13 mouse cellular contexts compared by ENCODE assay signal in the genomic region with DNA sequence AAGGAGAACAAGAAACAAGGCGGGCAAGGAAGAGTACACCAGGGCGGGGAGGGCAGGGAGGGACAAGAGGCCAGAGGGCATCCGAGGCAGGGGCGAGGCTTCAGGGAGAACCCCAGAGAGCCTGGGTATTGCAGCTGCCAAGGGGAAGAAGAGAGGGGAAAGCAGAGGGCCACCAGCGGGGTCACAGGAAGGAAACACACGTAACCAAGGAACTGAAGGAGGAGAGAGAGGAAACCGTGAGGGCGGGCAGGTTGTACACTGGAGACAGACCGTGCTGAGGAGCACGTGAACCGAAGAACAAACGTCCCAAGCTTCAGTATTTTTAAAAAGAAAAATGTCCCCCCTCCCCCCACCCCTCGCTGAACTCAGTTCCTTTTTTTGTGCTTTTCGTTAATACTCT. TPM values are rescaled to one million over a fixed set of nuclear protein-coding genes. Genes with fewer than 3 reads are reported as not detected.
DNase-seq lines count a peak whose midpoint lies in the region; ATAC-seq and TF ChIP-seq lines count a peak whose summit lies in the region.
"Had no signal": no experiment of that assay in that cellular context is flagged by ENCODE, and none has a peak within 500 bp of the region (broad histone marks: within the 10 kb centered on the region; RNA-seq: fewer than 3 reads in every experiment).

No protein-coding gene starts in this region.

- H3K4me3 ChIP-seq in bone marrow macrophage, adult 2 months (ENCODE audit: insufficient read depth, low read length) = peak overlapping the region; percentile 21
- H3K4me3 ChIP-seq in forebrain, postnatal 0 days (ENCODE audit: low read depth, low read length) = no peak overlapping the region
- H3K4me3 ChIP-seq: hindbrain, embryonic 15.5 days; neural tube, embryonic 12.5 days had no signal

- DNase-seq in spleen, adult 18-20 months = peak; percentile 53 to 62
- DNase-seq in spleen, adult 12 weeks (ENCODE audit: low spot score) = no peak
- no peak for DNase-seq in yolk sac, embryonic 10.5 days (ENCODE audit: low spot score)
- DNase-seq in c-Kit-positive CD71-positive TER-119-positive erythroid progenitor cells, embryonic 14.5 days (ENCODE audit: low spot score) = no peak
- no peak for DNase-seq in forebrain, postnatal 0 days
- DNase-seq: adrenal gland, postnatal 36 days; cerebellum, postnatal 10 days; kidney, postnatal 14 days had no signal

- peaks cover 21% of the 10 kb centered on the region for H3K4me1 ChIP-seq in bone marrow macrophage, adult 2 months (ENCODE audit: control insufficient read depth, insufficient read depth, low read length)
- H3K4me1 ChIP-seq in forebrain, postnatal 0 days (ENCODE audit: insufficient read depth) = no peaks in the 10 kb centered on the region
- H3K4me1 ChIP-seq: hindbrain, embryonic 15.5 days had no signal

- peak; percentile 44 for ATAC-seq in monocyte, adult 5-6 weeks (replicated peaks; ENCODE audit: insufficient number of reproducible peaks, low FRiP score, low TSS enrichment, poor library complexity, severe bottlenecking)
- no peak for ATAC-seq in forebrain, postnatal 0 days

- H3K27me3 ChIP-seq in forebrain, postnatal 0 days (ENCODE audit: insufficient read depth, low read length) = no peaks in the 10 kb centered on the region
- H3K27me3 ChIP-seq: hindbrain, embryonic 15.5 days; neural tube, embryonic 12.5 days had no signal

- H3K36me3 ChIP-seq in forebrain, postnatal 0 days (ENCODE audit: insufficient read depth) = peaks cover 43% of the 10 kb centered on the region

- TF ChIP-seq CTCF in bone marrow macrophage, adult 2 months (IDR thresholded peaks at IDR 0.05; ENCODE audit: low read depth, low read length) = no peak
- TF ChIP-seq CTCF in forebrain, postnatal 0 days (IDR thresholded peaks at IDR 0.05; ENCODE audit: low read depth) = no peak

- WGBS in forebrain, postnatal 0 days = 79% methylated on average over 14 of the region's 14 CpGs

- H3K27ac ChIP-seq in bone marrow macrophage, adult 2 months (ENCODE audit: insufficient read depth, low read depth, low read length) = peak overlapping the region; percentile 55
- H3K27ac ChIP-seq in forebrain, postnatal 0 days (ENCODE audit: low read depth, low read length) = no peak overlapping the region
- H3K27ac ChIP-seq: hindbrain, embryonic 15.5 days; neural tube, embryonic 12.5 days had no signal

- H3K9ac ChIP-seq in forebrain, postnatal 0 days = no peak overlapping the region
- H3K9ac ChIP-seq: hindbrain, embryonic 15.5 days; neural tube, embryonic 12.5 days had no signal

- H3K9me3 ChIP-seq in forebrain, postnatal 0 days (ENCODE audit: low read length) = no peaks in the 10 kb centered on the region
- H3K9me3 ChIP-seq: hindbrain, embryonic 15.5 days; neural tube, embryonic 12.5 days had no signal

- H3K4me2 ChIP-seq in forebrain, postnatal 0 days (ENCODE audit: low read depth) = no peak overlapping the region
- H3K4me2 ChIP-seq: heart, embryonic 11.5 days; hindbrain, embryonic 15.5 days; neural tube, embryonic 12.5 days had no signal

- TF ChIP-seq POLR2A in bone marrow macrophage, adult 2 months (IDR thresholded peaks at IDR 0.05; ENCODE audit: borderline replicate concordance, low read depth, low read length) = no peak

RNA-seq across cellular contexts. Expression of a gene that starts 45.3 kb away (rescaled TPM):
- polyA plus RNA-seq in bone marrow macrophage, adult 2 months (2012; ENCODE audit: insufficient read depth, insufficient read length, missing spikeins) = 33.4 and 36.1 TPM in 2 replicates
- total RNA-seq in monocyte, adult 5-6 weeks (2017) = 17.2 to 25.0 TPM (median 18.9 TPM) in 3 replicates
- 17.4 and 19.1 TPM in 2 replicates for total RNA-seq in forebrain, postnatal 0 days (2014; rRNA removed)
- polyA plus RNA-seq in forebrain, postnatal 0 days (2015; fragmentation: Nextera tagmentation; extraction: Ambion mirVana) = 11.2 and 11.3 TPM in 2 replicates

Comparison
In these comparisons a context has a peak if more than half of its experiments do, and no peak if none do; other contexts are left out.
1. DNase-seq: peak in spleen, adult 18-20 months (2 of 2); none in spleen, adult 12 weeks (single experiment), yolk sac, embryonic 10.5 days (single experiment), c-Kit-positive CD71-positive TER-119-positive erythroid progenitor cells, embryonic 14.5 days (single experiment) and forebrain, postnatal 0 days (single experiment).